Comparison of ENCODE assay signal across 14 mouse cellular contexts in the genomic region with DNA sequence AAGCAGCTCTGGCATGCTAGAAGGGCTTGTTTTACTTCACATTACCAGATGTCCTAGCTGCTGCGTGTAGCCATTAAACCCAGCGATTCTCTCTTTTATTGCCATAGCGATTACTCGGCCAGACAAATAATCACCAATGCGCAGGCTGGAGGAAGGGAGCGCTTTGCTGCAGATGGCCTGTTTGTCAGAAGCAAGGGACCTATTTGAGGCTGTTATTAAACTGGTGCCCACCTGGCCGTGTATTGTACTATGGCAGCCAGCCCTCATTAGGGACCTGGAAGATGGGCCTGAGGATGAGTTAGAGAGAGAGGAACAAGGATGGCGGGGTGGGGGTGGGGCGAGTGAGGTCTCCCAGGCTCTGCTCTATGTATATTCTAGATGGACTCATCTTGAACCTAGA. TPM values are rescaled to one million over a fixed set of nuclear protein-coding genes. Genes with fewer than 3 reads are reported as not detected.
DNase-seq lines count a peak whose midpoint lies in the region; ATAC-seq and TF ChIP-seq lines count a peak whose summit lies in the region.
"Had no signal": no experiment of that assay in that cellular context is flagged by ENCODE, and none has a peak within 500 bp of the region (broad histone marks: within the 10 kb centered on the region; RNA-seq: fewer than 3 reads in every experiment).

No protein-coding gene starts in this region.

- H3K27me3 ChIP-seq in heart, embryonic 10.5 days (ENCODE audit: insufficient read depth, poor library complexity, severe bottlenecking) = peaks cover 9% of the 10 kb centered on the region; the same call in 1 of the 2 replicates
- 0 out of 2 replicates have a peak, but pooled peaks cover 5% of the 10 kb centered on the region for H3K27me3 ChIP-seq in hindbrain, embryonic 13.5 days
- no peaks in the 10 kb centered on the region for H3K27me3 ChIP-seq in midbrain, postnatal 0 days (ENCODE audit: insufficient read depth, low read length)
- H3K27me3 ChIP-seq: liver, embryonic 15.5 days had no signal

- no peaks in the 10 kb centered on the region for H3K36me3 ChIP-seq in heart, embryonic 10.5 days
- H3K36me3 ChIP-seq in hindbrain, embryonic 13.5 days = peaks cover 43% of the 10 kb centered on the region
- H3K36me3 ChIP-seq in midbrain, postnatal 0 days (ENCODE audit: insufficient read depth, low read length) = peaks cover 53% of the 10 kb centered on the region
- H3K36me3 ChIP-seq: G1E; liver, embryonic 15.5 days had no signal

- intact Hi-C loops in heart, postnatal 10 days (cut with DNase I) = no loop called here

- H3K4me3 ChIP-seq in heart, embryonic 10.5 days = no peak overlapping the region
- no peak overlapping the region for H3K4me3 ChIP-seq in hindbrain, embryonic 13.5 days
- no peak overlapping the region for H3K4me3 ChIP-seq in midbrain, postnatal 0 days (ENCODE audit: low read depth, low read length)
- H3K4me3 ChIP-seq: erythroblast, embryonic 14.5 days; liver, embryonic 15.5 days had no signal

- 83% methylated on average over 9 of the region's 9 CpGs for WGBS in heart, embryonic 10.5 days
- 43% methylated on average over 9 of the region's 9 CpGs for WGBS in hindbrain, embryonic 13.5 days
- 45% methylated on average over 9 of the region's 9 CpGs for WGBS in midbrain, postnatal 0 days

- TF ChIP-seq CTCF in midbrain, postnatal 0 days (IDR thresholded peaks at IDR 0.05) = no peak

- H3K27ac ChIP-seq in heart, embryonic 10.5 days = 0 out of 2 replicates have a peak overlapping the region, but pooled peaks have one; percentile 19
- H3K27ac ChIP-seq in hindbrain, embryonic 13.5 days = peak overlapping the region; percentile 25
- H3K27ac ChIP-seq in midbrain, postnatal 0 days (ENCODE audit: low read depth, low read length) = no peak overlapping the region
- H3K27ac ChIP-seq: liver, embryonic 15.5 days had no signal

- no peak overlapping the region for H3K9ac ChIP-seq in hindbrain, embryonic 13.5 days
- H3K9ac ChIP-seq in midbrain, postnatal 0 days (replicated peaks; ENCODE audit: low read length, poor library complexity, severe bottlenecking) = no peak overlapping the region
- H3K9ac ChIP-seq: liver, embryonic 15.5 days had no signal

- H3K4me1 ChIP-seq in heart, embryonic 10.5 days = peaks cover 53% of the 10 kb centered on the region
- peaks cover 38% of the 10 kb centered on the region for H3K4me1 ChIP-seq in hindbrain, embryonic 13.5 days (replicated peaks)
- no peaks in the 10 kb centered on the region for H3K4me1 ChIP-seq in midbrain, postnatal 0 days (ENCODE audit: insufficient read depth, low read length)
- H3K4me1 ChIP-seq: liver, embryonic 15.5 days had no signal

- DNase-seq in heart, embryonic 10.5 days (ENCODE audit: low spot score) = no peak
- no peak for DNase-seq in heart, postnatal 4 days
- peak; percentile 25 for DNase-seq in embryo, embryonic 11 days
- DNase-seq in midbrain, postnatal 0 days (ENCODE audit: low spot score) = peak; percentile 54
- DNase-seq in thymus, postnatal 10 days (ENCODE audit: low spot score in 2 of 2) = no peak
- no peak for DNase-seq in kidney, postnatal 4 days
- DNase-seq in heart, postnatal 10 days = no peak
- DNase-seq: B cell, adult 2 months; cerebellum, adult 9-11 months; lung, postnatal 4 days had no signal

- no peaks in the 10 kb centered on the region for H3K9me3 ChIP-seq in heart, embryonic 10.5 days
- no peaks in the 10 kb centered on the region for H3K9me3 ChIP-seq in hindbrain, embryonic 13.5 days
- no peaks in the 10 kb centered on the region for H3K9me3 ChIP-seq in midbrain, postnatal 0 days (ENCODE audit: low read length)
- H3K9me3 ChIP-seq: liver, embryonic 15.5 days had no signal

- peak; percentile 61; the same call in 1 of the 2 replicates for ATAC-seq in hindbrain, embryonic 13.5 days (ENCODE audit: low FRiP score)
- ATAC-seq in midbrain, postnatal 0 days (ENCODE audit: low FRiP score) = no peak

- H3K4me2 ChIP-seq in hindbrain, embryonic 13.5 days = no peak overlapping the region
- no peak overlapping the region for H3K4me2 ChIP-seq in midbrain, postnatal 0 days (ENCODE audit: low read depth, low read length, poor library complexity, severe bottlenecking)
- H3K4me2 ChIP-seq: liver, embryonic 15.5 days had no signal

RNA-seq across cellular contexts. Expression of gene Sec13, which starts 58.8 kb away (rescaled TPM):
- polyA plus RNA-seq in heart, embryonic 10.5 days (2016; fragmentation: Nextera tagmentation; extraction: Ambion mirVana) = 288 and 313 TPM in 2 replicates
- 100 to 1,000 TPM; 123 to 125 TPM for total RNA-seq in heart, postnatal 4 days (2021)
- polyA plus RNA-seq in hindbrain, embryonic 13.5 days (2015; fragmentation: Nextera tagmentation; extraction: Ambion mirVana) = 216 and 218 TPM in 2 replicates
- total RNA-seq in midbrain, postnatal 0 days (2014; rRNA removed) = 104 and 112 TPM in 2 replicates
- polyA plus RNA-seq in midbrain, postnatal 0 days (2015; fragmentation: Nextera tagmentation; extraction: Ambion mirVana) = 145 and 153 TPM in 2 replicates
- 100 to 1,000 TPM; 102 to 106 TPM for total RNA-seq in heart, postnatal 10 days (2021)

Comparison
In these comparisons a context has a peak if more than half of its experiments do, and no peak if none do; other contexts are left out.
1. DNase-seq: peak in embryo, embryonic 11 days (single experiment) and midbrain, postnatal 0 days (single experiment); none in heart, embryonic 10.5 days (single experiment), heart, postnatal 4 days (single experiment), thymus, postnatal 10 days (0 of 2), kidney, postnatal 4 days (0 of 2) and heart, postnatal 10 days (0 of 2).